Mouse (Mus musculus): ENCODE results near the gene Adcy2.

Gene Adcy2

GRCm38 (mm10) chr13:68960513-68960912, 38.8 kb downstream of the Adcy2 start:
- no peak for DNase-seq

GRCm38 (mm10) chr13:68959406-68959805, 39.9 kb downstream of the Adcy2 start:
- no peak for DNase-seq

DNA sequence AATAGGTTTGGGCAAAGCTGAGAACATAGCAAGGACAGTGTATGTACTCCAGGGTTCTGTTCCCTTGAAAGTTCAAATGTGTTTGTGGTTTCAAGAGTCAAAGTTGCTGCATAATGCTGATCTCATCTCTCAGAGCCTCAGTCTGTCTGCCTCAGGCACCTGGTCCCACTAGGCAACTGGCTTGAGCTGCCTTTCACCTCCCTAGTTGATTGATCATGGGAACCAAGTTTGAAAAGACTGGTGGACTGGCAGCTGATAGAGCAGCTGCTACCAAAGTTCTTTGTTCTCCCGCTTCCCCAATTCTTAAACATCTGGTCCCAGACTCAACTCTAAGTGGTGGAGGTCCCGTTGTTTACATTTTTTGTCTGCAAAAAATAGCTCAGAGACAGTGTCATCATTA, 56.6 kb downstream of the Adcy2 start:
- DNase-seq = peak; percentile 53

GRCm38 (mm10) chr13:68941429-68941828, 57.9 kb downstream of the Adcy2 start:
- DNase-seq = no peak

DNA sequence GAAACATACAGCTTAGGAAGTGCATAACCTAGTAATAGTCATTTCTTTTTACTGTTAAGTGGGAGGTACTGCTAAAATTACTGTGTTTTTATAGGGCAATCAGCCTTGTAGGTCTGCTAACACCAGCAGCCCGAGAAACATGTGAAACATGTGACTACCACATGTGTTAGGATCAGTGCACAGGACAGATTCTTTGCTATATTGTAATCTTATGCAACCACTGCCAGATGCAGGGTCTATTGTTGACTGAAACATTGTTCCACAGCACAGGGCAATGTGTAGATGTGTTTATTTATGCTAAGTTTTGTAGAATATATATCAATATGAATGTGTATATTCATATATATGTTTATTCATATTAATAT, 67.1 kb downstream of the Adcy2 start:
- DNase-seq = no peak

GRCm38 (mm10) chr13:68931602-68932282, 67.6 kb downstream of the Adcy2 start:
- DNase-seq = peak; percentile 41

DNA sequence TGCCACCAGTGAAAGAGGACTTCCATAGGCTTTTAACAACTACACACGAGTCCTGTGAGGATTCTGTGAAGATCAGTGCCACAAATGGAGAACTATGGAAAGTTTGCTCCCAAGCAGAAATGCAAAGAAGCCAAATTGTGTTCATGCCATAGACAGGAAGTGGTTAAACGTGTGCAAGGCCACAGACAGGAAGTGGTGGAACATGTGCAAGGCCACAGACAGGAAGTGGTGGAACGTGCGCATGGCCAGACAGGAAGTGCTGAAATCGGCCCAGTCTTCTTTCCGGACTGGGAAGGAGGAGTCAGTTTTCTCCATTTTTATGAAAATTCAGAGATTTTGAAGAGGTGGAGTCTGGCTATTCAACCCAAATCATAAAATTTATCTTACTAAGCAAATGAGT, 70.9 kb downstream of the Adcy2 start:
- DNase-seq = peak; percentile 50

GRCm38 (mm10) chr13:68913666-68914288, 85.6 kb downstream of the Adcy2 start:
- no peak for DNase-seq

GRCm38 (mm10) chr13:68906667-68907066, 92.7 kb downstream of the Adcy2 start:
- no peak for DNase-seq

DNA sequence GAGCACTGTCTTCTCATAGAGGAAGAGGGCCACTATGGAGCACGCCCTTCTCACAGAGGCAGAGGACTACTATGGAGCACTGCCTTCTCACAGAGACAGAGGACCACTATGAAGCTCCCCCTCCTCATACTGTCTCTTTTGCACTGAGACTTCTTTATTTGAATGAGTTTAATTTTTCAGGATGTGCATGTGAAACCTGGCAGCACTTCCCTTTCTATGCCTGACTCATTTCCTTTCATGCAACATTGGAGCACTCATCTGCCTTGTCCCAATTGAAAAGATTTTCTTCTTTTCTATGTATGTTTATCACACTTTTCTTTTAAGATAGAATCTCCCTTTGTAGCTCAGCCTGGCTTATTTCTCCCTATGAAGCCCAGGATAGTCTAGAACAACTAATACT, 96.6 kb downstream of the Adcy2 start:
- DNase-seq = no peak

DNA sequence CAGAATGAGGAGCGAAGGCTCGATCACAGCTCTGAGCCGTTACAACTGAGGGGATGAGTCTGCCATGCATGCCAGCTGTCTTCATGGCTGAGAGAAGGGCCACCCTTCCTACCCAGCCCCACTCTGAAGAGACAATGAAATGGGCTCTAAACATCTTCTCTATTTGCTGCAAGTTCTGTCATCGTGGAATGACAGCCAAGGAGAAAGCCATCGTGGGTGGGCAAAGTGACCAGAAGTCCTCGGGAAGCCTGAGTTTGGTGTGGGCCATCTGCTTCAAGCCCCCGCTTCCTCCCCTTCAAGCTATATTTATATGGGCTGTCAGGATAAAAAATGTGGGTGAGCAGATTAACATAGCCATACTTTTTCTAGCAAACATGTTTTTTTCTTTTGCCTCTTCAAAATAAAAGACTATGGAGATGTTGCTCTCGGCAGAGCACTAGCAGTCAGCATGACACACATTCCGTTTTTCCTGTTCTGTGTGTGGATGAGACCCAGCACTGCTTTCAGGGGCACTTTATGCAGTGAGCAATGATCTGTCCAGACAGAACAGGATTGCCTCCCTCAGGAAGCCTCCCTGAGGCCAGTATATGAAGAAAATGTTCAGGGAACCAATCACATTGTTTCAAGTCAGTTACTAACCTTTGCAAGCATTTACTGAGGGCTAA, 109.3 kb downstream of the Adcy2 start:
- no peak for DNase-seq

GRCm38 (mm10) chr13:68868776-68869175, 130.6 kb downstream of the Adcy2 start:
- DNase-seq = peak; percentile 67

GRCm38 (mm10) chr13:68867940-68868655, 131.2 kb downstream of the Adcy2 start:
- DNase-seq = peak; percentile 42

DNA sequence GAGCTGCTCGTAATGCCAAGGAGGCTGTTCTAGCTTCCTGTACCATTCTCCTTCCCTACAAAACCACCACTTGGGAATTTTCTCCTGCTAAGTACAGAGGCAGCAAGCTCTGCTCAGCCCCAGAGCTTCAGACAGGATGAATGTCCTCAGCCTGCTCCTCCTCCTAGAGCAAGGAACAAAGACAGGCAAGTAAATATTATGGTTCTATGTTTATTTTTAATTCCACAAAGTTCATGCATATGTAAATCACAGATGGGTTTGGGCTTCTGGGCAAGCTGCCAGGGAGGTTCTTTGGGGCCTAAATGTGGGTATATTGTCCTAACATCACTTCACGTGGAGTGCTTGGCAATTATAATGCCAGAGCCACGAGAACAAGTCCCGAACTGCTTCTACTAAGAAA, 139.3 kb downstream of the Adcy2 start:
- peak; percentile 42 for DNase-seq

- DNase-seq = peak; percentile 37
Measured at GRCm38 (mm10) chr13:68848265-68848664, 151.1 kb downstream of the Adcy2 start.

- DNase-seq = peak; percentile 49
Measured at GRCm38 (mm10) chr13:68839517-68839916, 159.8 kb downstream of the Adcy2 start.

DNA sequence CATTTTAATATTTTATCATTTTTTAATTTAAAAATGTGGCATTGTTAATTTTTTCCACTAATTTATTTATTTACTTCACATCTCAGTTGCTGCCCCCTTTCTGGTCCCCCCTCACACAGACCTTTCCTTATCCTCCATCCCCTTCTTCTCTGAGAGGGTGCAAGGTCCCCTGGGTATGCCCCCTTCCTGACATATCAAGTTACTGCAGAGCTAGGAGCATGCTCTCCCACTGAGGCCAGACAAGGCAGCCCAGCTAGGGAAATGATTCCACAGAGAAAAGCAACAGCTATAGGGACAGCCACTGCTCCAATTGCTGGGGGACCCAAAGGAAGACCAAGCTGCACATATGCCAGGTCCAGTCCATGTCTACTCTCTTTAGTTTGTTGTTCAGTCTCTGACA, 163.2 kb downstream of the Adcy2 start:
- peak; percentile 61 for DNase-seq

DNA sequence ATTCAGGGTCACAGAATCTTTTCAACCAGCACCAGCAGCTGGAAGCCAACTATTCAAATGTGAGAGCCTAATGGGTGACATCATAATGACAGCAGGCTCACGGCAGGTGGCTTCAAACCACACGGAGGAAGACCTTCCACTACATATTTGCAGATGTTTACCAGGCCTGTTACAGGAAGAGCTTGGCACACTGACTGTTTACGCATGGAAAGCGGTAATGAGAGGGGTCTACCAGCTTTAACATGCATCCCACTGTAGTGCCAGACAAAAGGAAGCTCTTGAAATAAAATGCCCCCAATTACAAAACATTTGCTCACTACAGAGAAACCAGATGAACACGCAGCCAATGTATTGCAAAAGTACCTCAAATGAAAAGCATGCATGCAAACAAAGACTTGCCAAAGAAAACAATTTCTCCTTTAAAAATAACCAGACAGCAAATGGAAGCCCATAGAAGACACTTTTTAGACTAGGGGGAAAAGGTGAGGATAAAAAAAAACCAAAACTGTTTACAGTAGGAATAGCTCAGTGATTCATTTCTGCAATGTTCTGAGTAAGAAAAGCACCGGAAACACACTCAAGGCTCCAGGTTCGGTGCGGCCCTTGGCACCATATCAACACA, 163.8 kb downstream of the Adcy2 start:
- DNase-seq = peak; percentile 79

DNA sequence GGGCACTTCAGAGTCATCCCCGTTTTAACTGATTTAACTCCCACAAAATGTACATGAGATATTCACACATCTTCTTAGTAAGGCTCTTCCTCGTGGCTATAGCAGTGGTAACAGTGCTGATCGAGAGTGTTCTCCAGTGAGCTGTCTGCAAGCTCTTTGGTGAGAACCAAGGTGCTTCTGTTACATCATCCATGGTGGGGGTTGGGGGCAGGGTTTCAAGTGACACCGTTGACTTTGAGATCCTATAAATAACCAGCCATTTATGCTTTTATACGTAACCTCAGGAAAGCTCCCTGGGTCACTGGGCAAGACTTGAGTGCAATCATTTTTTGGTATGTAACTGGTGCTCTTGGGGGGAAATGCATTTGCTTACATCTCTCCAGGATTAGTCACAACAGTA, 167.2 kb downstream of the Adcy2 start:
- peak; percentile 55 for DNase-seq

- peak; percentile 57 for DNase-seq
Measured at GRCm38 (mm10) chr13:68830030-68830759, 169.1 kb downstream of the Adcy2 start.

DNA sequence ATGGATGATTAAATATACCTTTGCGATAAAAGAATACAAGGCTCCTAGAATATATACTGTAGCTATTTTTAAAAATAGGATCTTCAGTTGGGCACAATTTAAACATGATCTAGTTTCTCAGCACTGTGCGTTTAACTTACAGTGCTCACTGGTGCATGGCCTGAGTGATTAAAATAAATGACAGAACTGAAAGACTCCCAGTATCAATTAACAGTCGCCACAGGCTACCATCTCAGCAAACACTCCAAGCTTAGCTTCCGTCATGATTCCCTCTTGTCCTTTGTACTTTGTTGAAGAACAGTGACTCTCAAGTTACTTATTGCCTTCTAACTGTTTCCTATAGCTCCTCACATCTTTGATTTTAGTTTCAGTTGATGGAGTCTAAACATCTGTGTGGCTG, 170.9 kb downstream of the Adcy2 start:
- no peak for DNase-seq

GRCm38 (mm10) chr13:68826461-68826860, 172.9 kb downstream of the Adcy2 start:
- peak; percentile 64 for DNase-seq

Measured in heart, adult 11 months (tissue).